Mouse (Mus musculus) heart, adult 8-10 months (tissue): ENCODE measurements around the gene Rab30. TPM values are rescaled to one million over a fixed set of nuclear protein-coding genes. Genes with fewer than 3 reads are reported as not detected.

Experiments
- DNase-seq: peaks from one replicate; pipeline ENCODE4 v3.0.0; 2022; ENCODE audit warnings: low spot score
- total RNA-seq, 4 experiments: library from RNA; stranded (reverse); gene quantifications; 2 replicates each; pipeline ENCODE4 v1.2.4; 2022

Rab30 gene
- total RNA-seq, 4 experiments from 2014 or later, result 9.5 to 20.6 (median 11.9) TPM

DNA sequence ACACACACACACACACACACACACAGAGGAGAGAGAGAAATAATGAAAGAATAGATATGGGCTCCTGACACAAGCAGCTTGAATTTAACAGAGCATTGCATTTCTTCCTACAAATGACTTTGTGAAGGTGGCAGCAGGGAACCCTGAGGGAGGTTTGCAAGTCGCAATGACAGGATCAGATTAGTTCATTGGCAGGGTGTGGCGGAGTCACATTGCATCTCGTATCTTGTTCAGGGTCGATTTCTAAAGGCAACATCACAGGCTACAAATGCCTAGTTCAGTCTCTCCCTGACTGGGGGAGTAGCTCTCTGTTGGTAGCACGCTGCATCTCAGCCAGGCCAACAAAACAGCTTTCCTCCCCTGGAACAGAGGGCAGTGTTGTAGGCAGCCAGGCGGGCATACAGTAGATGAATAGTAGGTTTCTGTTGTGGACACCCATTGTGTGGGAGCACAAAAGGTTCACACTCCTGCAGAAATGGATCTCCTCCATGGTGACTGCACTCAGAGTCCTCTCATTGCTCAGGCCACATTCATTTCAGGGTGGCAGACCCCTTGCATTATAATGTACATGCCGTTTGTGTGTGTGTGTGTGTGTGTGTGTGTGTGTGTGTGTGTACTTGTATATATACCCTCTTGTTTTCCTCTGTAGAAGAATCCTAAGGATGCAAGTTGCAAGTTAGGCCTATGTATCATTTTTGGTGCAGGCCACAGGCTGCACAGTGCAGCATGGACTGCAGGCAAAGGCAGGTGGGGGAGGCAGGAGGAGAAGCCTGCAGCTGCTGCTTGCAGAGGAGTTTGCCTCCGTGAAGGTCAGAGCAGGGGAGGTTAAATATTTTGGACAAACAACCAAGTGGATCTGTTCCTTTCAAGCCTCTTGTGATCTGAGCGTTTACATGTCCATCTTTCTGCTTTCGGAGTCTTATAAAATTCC, 58.5 kb downstream of the Rab30 start:
- DNase-seq, result no peak

DNA sequence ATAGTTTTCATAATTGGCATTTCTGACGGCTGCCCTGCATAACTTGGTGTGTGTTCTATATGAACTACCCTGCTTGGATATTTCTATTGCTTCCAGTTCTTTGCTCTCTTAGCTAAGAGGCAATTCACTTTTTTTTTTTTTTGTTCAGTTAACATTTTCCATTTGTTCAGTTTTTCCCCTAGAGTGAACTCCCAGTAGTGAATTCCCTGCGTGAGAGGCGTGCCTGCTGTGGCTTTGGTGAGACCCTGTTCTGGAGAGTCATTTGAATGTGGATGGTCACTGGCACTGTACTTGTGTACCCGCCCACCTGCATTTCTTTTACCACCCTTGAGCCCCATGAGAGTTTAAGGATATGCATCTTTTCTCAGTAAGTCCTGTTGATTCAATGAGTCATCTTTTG, 60.8 kb downstream of the Rab30 start:
- no peak for DNase-seq

DNA sequence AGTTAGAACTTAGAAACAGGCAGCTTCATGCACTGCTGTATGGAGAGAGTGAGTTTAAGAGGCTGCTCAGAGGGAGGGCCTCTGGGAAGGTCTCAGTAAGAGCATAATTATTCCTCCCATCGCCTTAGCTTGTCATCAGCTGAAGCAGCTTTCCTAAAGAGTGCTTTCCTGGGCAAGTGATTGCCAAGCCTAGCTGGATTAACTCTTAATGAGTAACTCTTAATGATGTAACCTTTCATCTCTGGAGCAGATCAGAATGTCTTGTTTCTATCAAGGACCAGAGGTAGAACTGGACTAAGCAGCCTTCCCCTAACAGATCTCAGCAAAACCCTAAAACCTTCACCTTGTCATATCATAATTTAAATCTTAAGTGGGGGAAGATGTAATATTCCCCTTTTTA, 61.8 kb downstream of the Rab30 start:
- no peak for DNase-seq

DNA sequence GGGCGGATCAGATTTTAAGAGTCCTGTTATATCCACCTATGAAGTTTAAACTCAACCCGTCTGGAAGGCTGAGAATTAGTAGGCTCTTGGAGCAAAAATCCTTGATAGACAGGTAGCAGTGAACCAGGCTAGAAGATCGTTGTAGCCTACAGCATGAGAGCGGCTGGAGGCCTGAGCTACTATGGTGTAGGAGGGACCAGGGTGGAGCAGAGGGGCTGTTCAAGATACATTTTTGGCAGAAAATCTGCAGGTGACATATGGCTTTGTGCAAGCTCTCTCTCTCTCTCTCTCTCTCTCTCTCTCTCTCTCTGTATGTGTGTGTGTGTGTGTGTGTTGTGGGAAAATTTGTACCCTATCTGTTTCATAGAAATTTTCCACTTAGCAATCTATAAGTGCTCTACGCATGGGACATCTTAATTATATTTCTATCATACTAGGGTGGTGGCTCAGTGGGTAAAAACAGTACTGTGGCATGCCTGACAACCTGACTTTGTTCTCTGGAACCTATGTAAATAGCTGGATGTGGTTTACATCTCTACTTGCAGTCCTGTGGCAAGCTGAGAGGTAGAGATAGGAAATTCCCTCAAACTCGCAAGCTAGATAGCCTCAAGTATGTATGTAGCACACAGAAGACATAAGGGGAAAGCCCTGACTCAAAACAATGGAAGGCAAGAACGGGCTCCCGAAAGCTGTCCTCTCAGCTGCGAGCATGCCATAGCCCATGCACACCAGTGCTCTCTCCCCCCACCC, 63.7 kb downstream of the Rab30 start:
- no peak for DNase-seq

DNA sequence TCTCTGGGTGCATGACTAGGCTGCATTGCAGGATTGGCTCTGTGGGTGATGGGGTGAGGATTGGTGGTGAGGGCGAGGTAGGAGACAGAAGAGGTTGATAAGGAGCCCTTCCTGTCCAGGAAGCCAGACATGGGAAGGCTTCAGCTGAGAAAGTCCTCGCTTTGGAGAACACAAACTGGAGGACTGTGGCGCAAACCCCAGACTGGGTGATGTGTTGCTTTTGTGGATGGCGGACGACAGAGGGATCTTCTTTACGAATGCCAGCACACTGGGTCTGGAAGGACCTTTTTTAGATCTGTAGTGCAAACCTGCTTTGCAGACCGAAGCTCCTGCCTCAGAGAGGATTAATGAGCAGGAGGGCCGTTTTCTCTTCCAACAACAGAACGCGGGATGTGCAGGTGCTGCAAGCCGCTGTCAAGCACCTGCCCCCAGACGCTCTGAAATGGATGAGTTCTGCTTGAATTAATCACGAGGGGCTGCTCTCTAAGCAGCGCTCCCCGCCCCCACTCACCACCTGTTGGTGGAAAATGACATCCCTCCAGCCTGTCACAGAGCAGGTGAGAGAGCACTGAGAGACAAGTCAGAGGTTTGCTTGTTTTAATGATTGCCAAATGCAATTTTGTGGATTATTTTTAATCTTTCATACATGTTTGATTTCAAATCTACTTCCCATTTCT, 65.2 kb downstream of the Rab30 start:
- no peak for DNase-seq

DNA sequence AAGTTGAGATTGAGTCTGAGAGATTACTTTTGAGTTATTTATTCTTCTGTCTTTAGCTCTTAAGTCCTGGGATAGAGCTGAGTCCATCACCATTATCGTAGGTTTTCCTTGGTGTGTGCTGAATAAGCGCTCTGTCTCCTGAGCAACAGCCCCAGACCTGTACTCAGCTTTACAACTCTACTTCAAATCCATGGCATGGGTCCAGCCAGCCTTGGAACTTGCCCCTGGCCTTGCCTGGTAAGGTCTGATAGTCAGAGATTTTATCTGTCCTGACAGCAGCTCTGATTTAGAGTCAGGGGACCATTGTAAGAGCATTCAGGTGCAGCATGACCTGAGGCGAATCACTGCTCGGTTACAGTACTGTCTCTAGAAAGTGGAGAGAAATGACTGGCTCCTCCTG, 66.1 kb downstream of the Rab30 start:
- no peak for DNase-seq

DNA sequence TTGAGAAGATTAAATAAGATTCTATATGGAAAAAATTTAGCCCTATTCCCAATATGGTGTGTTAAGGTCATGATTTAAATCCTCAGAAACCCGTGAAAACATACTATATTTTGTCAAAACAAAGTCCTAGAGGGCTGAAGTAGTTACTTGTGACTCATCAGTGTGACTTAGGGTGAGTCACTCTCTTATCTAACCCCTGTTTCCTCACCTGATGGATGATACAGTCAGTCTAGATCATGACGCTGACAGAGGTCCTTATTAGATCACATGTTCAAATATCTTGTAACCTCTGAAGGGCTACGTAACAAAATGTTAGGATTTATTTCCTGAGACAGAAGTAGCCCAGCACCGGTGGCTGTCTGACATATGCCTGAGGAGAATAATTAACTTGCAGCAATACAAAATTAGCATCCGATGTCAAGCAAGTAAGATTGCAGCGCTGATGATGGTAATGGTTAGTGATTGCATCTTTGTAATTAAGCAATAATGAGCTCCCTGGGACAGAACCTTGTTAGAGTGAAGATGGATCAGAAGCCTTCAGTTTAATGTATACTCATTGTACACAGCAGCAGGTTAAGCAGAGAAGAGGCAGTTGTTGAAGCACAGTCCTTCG, 70.4 kb downstream of the Rab30 start:
- DNase-seq, result no peak

DNA sequence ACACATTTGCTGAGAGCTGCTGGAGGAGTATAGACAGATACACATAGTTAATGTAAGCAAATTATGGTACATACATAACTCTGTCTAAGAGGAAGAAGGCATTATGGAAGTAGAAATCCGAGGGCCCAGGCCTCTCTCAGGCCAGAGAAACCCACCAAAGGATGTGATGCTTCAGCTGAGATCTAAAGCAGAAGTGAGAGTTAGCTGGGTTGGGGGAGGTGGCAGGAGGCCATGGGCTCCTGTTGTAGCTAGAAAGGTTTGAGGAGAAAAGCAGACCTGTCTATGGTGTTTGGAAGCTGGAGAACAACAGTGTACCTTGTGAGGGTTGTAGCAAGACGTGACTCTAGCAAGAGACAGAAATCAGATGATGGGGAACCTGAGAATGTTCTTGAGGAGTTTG, 75.8 kb downstream of the Rab30 start:
- DNase-seq, result no peak

DNA sequence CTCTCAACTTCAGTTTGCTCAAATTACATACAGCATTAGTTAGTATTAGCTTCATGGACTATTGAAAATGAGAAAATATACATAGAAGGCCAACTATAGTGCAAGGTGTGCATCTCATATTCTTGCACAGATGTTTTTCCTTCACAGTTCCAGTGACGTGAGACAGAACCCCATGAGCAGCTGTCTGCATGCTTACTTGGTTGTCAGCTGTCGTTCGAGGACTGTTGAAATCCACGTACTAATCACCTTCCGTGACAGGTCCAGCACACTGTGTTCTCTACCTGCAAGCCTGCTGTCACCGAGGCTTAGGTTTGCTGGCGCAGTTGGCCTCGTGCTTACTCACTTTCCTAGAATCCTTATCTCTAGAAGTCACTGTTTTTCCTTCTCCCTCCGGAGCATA, 76.5 kb downstream of the Rab30 start:
- DNase-seq, result no peak

DNA sequence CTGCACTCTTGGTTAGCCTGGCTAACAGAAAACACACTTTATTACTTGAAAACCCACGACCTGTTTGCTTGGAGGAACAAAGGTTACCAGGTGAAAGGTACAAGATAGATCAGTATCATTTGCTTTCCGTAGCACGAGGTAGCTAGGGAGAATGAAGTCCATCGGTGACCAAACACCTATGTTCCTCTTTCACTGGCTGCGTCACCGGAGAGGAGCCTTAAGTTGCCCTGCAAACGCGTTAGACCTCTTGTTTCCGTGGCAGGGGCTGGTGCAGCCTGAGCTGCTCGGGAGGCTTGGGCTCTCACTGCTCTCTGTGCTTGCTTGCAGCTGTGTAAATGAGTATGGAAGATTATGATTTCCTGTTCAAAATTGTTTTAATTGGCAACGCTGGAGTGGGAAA, 78.3 kb downstream of the Rab30 start:
- DNase-seq, result no peak

DNA sequence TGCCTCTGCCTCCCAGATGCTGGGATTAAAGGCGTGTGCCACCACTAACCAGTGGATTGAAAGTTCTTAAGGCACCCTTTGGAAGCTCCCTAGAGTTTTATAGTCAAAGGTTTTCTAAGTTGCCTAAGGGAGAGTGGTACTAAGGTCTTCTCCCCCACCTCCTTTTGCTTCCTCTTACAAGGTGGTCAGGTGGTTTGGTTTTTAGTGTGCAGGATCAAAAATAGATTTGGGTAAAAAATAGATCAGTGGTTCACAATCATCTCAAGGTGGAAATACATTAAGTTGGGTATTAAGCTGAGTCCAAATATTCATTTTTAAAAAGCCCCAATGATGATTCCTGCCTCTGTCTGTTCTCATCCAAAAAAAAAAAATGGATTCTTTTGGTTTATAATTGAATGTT, 79.0 kb downstream of the Rab30 start:
- DNase-seq, result no peak

DNA sequence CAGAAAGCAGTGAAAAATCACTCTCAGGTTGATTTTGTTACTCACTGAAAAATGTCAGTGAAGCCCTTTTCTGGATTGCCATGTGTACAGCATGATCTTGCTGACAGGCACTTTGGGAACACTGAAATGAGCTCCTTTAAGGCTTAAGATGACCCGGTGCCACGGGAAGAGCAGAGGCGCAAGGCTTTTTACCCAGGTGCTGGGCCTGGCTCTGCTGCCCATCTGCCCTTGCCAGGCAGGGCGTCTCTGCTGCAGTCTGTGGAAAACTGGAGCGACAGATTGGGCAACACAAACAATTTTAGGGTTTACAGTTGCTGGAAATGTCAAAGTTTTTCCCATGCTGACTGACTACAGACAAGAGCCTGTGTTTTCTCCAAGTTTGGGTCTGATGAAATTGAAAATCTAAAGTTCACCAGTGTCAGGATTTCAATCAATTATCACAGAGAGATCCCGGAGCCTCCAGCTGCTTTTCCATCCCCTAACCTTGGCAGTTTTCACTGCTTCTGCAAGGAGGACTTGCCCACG, 79.6 kb downstream of the Rab30 start:
- no peak for DNase-seq

DNA sequence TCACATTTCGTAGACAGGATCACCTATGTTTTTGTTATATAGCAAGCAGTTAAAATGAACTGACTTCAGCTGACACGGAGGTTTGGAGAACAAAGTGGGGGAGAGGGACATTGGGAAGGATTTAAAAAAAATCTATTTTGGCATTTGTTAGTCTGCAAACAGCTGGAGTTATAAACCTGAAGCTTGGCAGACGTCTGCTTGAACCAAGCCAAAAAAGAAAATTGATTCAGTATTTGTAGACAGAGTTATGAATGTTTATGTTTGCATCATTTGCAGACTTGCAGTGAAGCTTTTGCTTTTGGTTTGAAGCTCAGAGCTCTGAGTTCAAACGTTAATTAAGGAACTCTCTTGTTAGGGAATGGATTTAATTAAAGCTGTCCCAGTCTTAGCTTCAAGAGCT, 80.5 kb downstream of the Rab30 start:
- DNase-seq, result no peak

DNA sequence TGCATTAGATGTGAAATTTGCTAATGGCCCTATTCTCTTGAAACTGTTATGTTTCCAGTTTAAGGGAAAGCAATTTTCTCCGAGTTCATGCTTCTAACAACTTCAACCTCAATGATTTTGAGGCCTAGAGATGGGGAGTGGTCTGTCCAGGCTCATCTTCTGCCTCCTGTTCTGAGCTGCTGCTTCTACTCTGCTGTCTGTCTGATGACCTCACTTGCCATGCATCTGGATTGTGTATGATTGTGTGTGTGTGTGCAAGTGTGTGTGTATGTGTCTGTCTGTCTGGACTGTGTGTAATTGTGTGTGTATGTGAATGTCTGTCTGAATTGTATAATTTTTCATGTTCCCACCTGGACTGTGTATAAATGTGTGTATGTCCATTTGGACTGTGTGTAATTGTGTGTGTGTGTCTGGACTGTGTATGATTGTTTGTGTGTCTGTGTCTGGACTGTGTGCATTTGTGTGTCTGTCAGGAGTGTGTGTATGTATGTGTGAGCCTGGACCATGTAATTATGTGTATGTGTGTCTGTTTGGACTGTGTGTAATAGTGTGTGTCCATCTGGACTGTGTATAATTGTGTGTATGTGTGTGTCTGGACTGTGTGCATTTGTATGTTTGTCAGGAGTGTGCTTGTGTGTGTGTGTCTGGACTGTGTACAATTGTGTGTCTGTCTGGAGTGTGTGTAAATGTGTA, 81.2 kb downstream of the Rab30 start:
- DNase-seq, result no peak

DNA sequence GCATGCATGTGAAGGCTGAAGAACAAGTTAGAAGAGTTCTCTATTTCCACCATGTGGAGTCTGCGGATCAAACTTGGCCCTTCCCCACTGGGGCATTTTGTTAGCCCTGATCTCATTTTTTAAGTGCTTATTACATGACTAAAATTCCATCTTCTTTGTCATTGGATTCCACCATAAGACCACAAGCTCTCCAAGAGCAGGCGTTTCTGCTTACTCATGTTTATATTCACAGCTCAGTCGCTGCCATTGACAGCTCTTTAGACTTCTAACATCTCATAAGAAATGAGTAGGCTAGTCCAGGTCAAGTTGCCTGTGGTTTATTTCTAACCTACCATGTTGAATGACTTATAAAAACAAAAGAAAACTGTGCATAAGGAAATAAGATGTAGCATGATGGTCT, 84.8 kb downstream of the Rab30 start:
- DNase-seq, result no peak

DNA sequence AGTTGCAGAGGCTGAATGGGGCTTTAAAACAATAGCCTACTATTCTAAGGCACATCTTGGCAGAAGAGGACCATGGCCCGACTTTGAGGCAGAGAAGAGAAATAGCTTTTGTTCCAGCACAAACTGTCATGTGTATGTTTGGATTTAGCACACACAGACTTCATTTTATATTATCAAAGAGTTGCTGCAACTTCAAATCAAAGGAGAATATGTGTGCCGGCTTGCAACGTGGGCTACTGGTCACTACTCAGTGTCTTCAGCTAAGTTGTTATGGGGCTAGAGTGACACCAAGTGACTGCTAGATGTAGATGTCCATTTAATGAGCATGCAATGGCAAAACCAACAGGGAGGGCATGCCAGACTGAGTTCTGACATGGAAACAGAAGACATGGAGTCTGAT, 86.6 kb downstream of the Rab30 start:
- DNase-seq, result peak; percentile 19

DNA sequence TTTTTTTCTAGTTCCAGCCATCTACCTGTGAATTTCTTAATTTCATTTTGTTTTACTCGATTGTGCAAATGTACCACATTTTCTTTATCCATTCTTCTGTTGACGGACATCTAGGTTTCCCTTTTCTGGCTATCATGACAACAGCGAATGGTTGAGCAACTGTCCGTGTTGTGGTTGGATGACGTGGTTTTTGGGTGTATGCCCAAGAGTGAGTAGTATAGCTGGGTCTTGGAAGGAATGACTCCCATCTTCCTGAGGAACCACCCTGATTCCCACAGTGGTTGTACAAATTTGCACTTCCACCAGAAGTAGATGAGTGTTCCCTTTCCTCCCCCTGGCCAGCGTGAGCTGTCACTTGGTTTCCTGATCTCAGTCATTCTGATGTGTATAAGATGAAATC, 91.0 kb downstream of the Rab30 start:
- DNase-seq, result no peak

DNA sequence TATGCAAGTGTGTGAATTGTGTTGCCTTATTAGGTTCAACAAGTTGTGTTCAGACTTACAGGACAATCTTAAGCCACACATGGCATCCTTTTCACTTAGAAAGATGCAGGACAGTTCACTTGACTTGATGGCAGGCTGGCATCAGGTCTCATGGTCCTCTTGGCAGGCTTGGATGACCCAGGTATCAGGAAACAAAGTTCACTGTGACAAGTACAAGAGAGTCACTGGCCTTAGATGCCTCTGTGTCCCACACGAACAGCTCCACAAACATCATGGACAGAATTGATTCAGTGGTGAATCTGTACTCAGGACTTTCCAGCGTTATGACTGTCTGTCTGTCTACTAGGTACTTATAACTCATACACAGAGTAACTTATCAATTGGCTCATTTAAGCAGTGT, 93.0 kb downstream of the Rab30 start:
- no peak for DNase-seq

DNA sequence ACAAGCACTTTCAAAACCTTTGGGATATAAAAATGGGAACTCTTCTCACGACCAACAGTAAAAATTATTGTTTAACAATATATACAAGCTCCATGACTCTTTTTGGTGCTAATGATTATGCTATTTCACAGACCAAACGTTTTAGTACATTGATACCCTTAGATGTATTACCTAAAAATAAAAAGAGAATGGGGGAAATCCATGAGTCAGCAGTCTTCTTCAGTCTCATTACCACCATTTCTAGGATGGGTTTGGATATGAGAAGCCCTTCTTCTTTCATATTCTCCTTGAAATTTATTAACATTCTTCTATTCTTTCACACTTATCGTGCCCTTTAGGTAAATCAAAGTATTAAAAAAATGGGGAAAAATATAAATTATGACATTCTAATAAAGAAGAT, 95.0 kb downstream of the Rab30 start:
- DNase-seq, result no peak

DNA sequence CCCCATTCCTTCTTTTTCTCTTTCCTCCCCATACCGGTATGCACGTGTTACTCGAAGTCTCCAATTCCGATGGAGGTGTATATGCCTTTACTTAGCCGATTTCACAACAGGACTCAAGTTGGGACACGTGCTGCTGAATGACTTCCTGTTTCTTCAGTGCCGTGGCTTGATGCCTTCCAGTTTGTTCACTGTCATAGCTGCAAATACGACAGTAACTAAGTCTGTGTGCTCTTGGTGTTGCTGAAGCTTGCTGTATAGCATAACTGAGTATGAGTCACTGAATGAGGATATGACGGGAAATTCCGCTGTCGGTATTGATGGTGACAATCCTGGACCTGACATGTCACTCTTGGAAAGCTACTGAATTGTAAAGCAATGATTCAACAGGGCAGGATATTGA, 95.8 kb downstream of the Rab30 start:
- DNase-seq, result no peak

DNA sequence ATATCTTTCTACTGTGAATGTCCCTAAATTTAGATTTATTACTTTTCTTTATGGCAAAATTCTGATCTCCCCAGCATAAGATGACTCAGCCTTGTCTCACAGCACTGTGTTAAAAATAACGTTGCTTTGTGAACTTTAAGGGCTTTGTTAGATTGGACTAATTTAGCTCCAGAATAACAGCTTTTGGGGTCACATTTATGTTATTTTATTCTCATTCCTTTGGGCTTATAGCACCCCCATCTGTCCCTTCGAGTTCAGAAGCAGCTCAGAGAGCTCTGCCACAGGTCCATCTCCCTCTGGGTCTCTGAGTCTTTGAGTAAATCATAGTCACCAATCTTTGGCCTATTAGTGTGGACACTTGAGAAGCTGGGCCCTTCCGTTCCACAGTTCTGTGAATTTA, 96.5 kb downstream of the Rab30 start:
- DNase-seq, result no peak
